Mouse (Mus musculus) intestine, embryonic 16.5 days (tissue): Measurements from ENCODE around the gene Narfl. TPM values are rescaled to one million over a fixed set of nuclear protein-coding genes. Genes with fewer than 3 reads are reported as not detected.

Source experiments
- ATAC-seq: fragments of 200-750 bp; cut with Nextera tagmentation; 2 replicates; pipeline ENCODE4 v1.8.0; 2017; ENCODE audit warnings: moderate TSS enrichment, moderate library complexity
- H3K27ac ChIP-seq: fragments of 300-500 bp; sonication (generic); 2 replicates; pipeline ENCODE4 v1.5.1; 2014; ENCODE audit warnings: mild to moderate bottlenecking, low read length
- H3K27me3 ChIP-seq: fragments of 300-500 bp; sonication (generic); replicated peaks from 2 replicates; pipeline ENCODE4 v1.6.1; 2014; ENCODE audit warnings: low read length, control low read depth, mixed read lengths; ENCODE audit not compliant: control insufficient read depth, insufficient read depth
- H3K36me3 ChIP-seq: fragments of 300-500 bp; sonication (generic); 2 replicates; pipeline ENCODE4 v1.6.1; 2014; ENCODE audit warnings: low read length, control low read depth; ENCODE audit not compliant: control insufficient read depth, insufficient read depth
- H3K4me1 ChIP-seq: fragments of 300-500 bp; sonication (generic); 2 replicates; pipeline ENCODE4 v1.6.1; 2014; ENCODE audit warnings: low read length, control low read depth, mixed read lengths; ENCODE audit not compliant: control insufficient read depth, insufficient read depth
- H3K4me2 ChIP-seq: fragments of 300-500 bp; sonication (generic); 2 replicates; pipeline ENCODE4 v1.6.1; 2014; ENCODE audit warnings: low read depth, low read length, control low read depth
- H3K4me3 ChIP-seq: fragments of 300-500 bp; sonication (generic); 2 replicates; pipeline ENCODE4 v1.5.1; 2014; ENCODE audit warnings: mild to moderate bottlenecking, low read length
- H3K9ac ChIP-seq: fragments of 300-500 bp; sonication (generic); 2 replicates; pipeline ENCODE4 v1.6.1; 2014; ENCODE audit warnings: low read depth, low read length
- H3K9me3 ChIP-seq: fragments of 300-500 bp; sonication (generic); 2 replicates; pipeline ENCODE4 v1.6.1; 2016; ENCODE audit warnings: low read length, control low read depth; ENCODE audit not compliant: control insufficient read depth
- WGBS: fragments of 180-500 bp; shearing (Covaris S2); extraction: QIAGEN DNeasy Blood & Tissue Kit; methylation state at CpG from one replicate; pipeline ENCODE4 v1.1.7; 2014; 5-methylcytosine and 5-hydroxymethylcytosine counted together
- polyA plus RNA-seq: library from polyadenylated mRNA; unstranded; fragments of >200 nt; fragmentation: Nextera tagmentation; extraction: Ambion mirVana; gene quantifications from 2 replicates; pipeline ENCODE4 v1.2.1, GENCODE M21; 2015

The Narfl gene
- polyA plus RNA-seq, 1 experiment from 2014 or later = 34.6 TPM

GRCm38 (mm10) chr17:25781339-25781738 lies 7.8 kb downstream of the Narfl start:
- 75% methylated on average over 6 of the region's 6 CpGs for WGBS
- no peak for ATAC-seq
- H3K27ac ChIP-seq = no peak overlapping the region
- no peak overlapping the region for H3K9ac ChIP-seq
- H3K4me2 ChIP-seq = no peak overlapping the region
- no peaks in the 10 kb centered on the region for H3K27me3 ChIP-seq
- no peak overlapping the region for H3K4me3 ChIP-seq
- H3K4me1 ChIP-seq = peaks cover 18% of the 10 kb centered on the region
- no peaks in the 10 kb centered on the region for H3K9me3 ChIP-seq
- H3K36me3 ChIP-seq = peaks cover 13% of the 10 kb centered on the region; the same call in 1 of the 2 replicates

- no peak for ATAC-seq
- no peak overlapping the region for H3K9ac ChIP-seq
- no peaks in the 10 kb centered on the region for H3K27me3 ChIP-seq
- H3K27ac ChIP-seq = no peak overlapping the region
- peaks cover 13% of the 10 kb centered on the region; the same call in 1 of the 2 replicates for H3K36me3 ChIP-seq
- 62% methylated on average over 7 of the region's 7 CpGs for WGBS
- H3K4me1 ChIP-seq = peaks cover 18% of the 10 kb centered on the region
- no peak overlapping the region for H3K4me2 ChIP-seq
- no peaks in the 10 kb centered on the region for H3K9me3 ChIP-seq
- H3K4me3 ChIP-seq = no peak overlapping the region
Measured at GRCm38 (mm10) chr17:25783086-25783485, 9.5 kb downstream of the Narfl start.

GRCm38 (mm10) chr17:25783861-25784574 lies 10.4 kb downstream of the Narfl start:
- 77% methylated on average over 15 of the region's 15 CpGs for WGBS
- Histone ChIP-seq H3K27me3 (no peaks in the 10 kb centered on the region), H3K4me1 (peaks cover 18% of the 10 kb centered on the region), H3K4me2 (peak overlapping the region; percentile 90), H3K27ac (no peak overlapping the region), H3K4me3 (peak overlapping the region; percentile 79), H3K36me3 (peaks cover 14% of the 10 kb centered on the region), H3K9me3 (no peaks in the 10 kb centered on the region), H3K9ac (peak overlapping the region; percentile 81)
- ATAC-seq = no peak

GRCm38 (mm10) chr17:25785281-25785745 lies 11.7 kb downstream of the Narfl start, which contains the start of gene Haghl:
Gene Haghl, minus strand, starts transcription at chr17:25785673.
- Histone ChIP-seq H3K4me1 (peaks cover 18% of the 10 kb centered on the region), H3K36me3 (peaks cover 21% of the 10 kb centered on the region), H3K4me3 (peak within 1 kb of the TSS; percentile 79), H3K4me2 (peak within 1 kb of the TSS; percentile 90), H3K9me3 (no peaks in the 10 kb centered on the region), H3K27ac (peak within 1 kb of the TSS; percentile 88), H3K27me3 (no peaks in the 10 kb centered on the region), H3K9ac (peak within 1 kb of the TSS; percentile 81)
- WGBS = under 1% methylated on average over 23 of the region's 23 CpGs
- ATAC-seq = peak; percentile 86

DNA sequence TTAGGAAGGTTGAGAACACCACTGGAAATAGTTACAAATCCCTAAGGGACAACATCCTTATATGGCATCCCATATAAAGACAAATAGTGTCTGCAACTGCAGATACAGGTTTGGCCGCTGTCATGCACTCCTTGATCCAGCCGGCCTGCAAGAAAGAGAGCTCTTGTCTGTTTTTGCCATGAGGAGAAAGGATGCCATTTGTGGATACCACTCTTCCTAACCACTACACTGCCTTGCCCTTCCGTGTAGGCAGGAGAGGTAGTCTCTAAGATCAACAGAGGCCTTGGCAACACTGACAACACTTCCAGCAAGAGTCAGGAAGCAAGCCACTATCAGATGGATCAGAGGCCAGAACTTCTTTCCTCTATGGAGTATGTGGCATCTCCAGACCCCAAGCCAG lies 12.7 kb downstream of the Narfl start, which contains the start of gene Ccdc78:
Gene Ccdc78, plus strand, starts transcription at position 301 of the 400 bp plus-strand sequence.
- Histone ChIP-seq H3K4me1 (peaks cover 23% of the 10 kb centered on the region), H3K27me3 (no peaks in the 10 kb centered on the region), H3K9me3 (no peaks in the 10 kb centered on the region), H3K36me3 (peaks cover 17% of the 10 kb centered on the region), H3K27ac (peak within 1 kb of the TSS; percentile 88), H3K9ac (peak within 1 kb of the TSS; percentile 81), H3K4me3 (peak within 1 kb of the TSS; percentile 79), H3K4me2 (peak within 1 kb of the TSS; percentile 90)
- WGBS = 81% methylated on average over 3 of the region's 3 CpGs
- no peak for ATAC-seq

DNA sequence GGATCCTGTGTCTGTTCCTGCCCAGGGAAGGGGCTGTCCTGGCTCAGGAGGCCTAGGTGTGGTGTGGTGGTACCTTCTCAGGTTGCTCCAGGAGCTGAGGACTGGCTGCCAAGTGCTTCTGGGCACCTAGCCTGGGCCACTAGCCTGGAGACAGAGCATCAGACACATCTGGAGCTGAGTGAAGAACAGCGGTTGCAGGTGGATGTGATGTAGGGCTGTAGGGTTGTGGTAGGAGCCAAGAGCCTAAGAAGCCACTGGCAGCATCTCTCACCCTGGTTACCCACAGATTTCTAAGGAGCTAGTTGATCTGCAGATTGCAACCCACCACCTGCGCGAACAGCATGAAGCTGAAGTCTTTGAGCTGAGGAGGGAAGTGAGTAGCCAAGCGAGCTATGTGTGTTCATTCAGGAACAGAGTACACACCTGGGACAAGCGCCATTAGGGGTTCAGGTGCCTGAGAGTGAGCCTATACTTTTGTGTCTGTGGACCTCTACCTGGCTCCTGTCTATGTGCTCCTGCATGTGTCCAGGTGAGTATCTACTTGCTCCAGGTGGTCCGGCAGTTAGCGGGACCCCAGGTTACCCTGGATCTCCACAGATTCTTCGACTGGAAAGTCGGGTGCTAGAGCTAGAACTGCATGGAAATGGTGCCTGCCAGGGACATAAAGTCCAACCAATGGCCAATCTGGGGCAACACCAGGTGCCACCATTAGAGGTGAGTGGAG lies 13.4 kb downstream of the Narfl start:
- H3K4me2 ChIP-seq = no peak overlapping the region
- ATAC-seq = no peak
- no peak overlapping the region for H3K27ac ChIP-seq
- H3K36me3 ChIP-seq = peaks cover 17% of the 10 kb centered on the region
- H3K4me3 ChIP-seq = no peak overlapping the region
- H3K9me3 ChIP-seq = no peaks in the 10 kb centered on the region
- H3K9ac ChIP-seq = no peak overlapping the region
- peaks cover 26% of the 10 kb centered on the region for H3K4me1 ChIP-seq
- 92% methylated on average over 9 of the region's 9 CpGs for WGBS
- no peaks in the 10 kb centered on the region for H3K27me3 ChIP-seq

DNA sequence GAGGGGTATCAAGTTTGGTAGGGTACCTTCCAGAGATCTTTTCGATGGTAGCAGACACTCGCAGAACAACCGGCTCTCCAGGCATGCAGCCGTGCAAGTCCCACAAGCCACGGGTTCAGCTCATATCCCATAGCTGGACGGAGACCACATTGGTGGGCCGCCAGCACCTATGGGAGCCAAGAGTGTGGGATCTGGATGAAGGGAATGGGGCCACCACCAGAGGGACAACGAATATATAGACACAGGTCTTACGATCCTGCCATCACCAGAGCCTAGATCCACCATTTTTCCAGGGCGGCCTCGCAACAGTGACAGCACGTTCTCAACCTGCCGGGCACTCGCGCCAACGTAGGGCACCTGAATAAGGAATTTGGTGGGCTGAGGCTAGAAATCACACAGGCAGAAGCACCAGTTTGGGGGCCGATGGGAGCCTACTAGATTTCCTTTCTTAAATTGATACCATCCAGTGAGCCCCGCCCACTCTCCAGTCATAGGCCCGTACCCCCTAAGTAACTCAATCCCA lies 17.8 kb downstream of the Narfl start:
- Histone ChIP-seq H3K4me1 (peaks cover 31% of the 10 kb centered on the region), H3K4me3 (peak overlapping the region; percentile 85), H3K9ac (peak overlapping the region; percentile 89), H3K36me3 (peaks cover 10% of the 10 kb centered on the region; the same call in 1 of the 2 replicates), H3K9me3 (no peaks in the 10 kb centered on the region), H3K4me2 (peak overlapping the region; percentile 90), H3K27me3 (no peaks in the 10 kb centered on the region), H3K27ac (peak overlapping the region; percentile 99)
- 28% methylated on average over 19 of the region's 19 CpGs for WGBS
- peak; percentile 6; the same call in 1 of the 2 replicates for ATAC-seq

- peak overlapping the region; percentile 90 for H3K4me2 ChIP-seq
- H3K4me3 ChIP-seq = peak overlapping the region; percentile 85
- WGBS = under 1% methylated on average over 45 of the region's 45 CpGs
- H3K9ac ChIP-seq = peak overlapping the region; percentile 89
- peaks cover 10% of the 10 kb centered on the region; the same call in 1 of the 2 replicates for H3K36me3 ChIP-seq
- H3K27ac ChIP-seq = peak overlapping the region; percentile 99
- peaks cover 32% of the 10 kb centered on the region for H3K4me1 ChIP-seq
- no peaks in the 10 kb centered on the region for H3K9me3 ChIP-seq
- peak; percentile 81 for ATAC-seq
- no peaks in the 10 kb centered on the region for H3K27me3 ChIP-seq
Measured at GRCm38 (mm10) chr17:25791843-25792527, 18.4 kb downstream of the Narfl start.
